Mouse (Mus musculus) stomach, postnatal 0 days (tissue): ENCODE measurements around the gene Rnf141.

Experiments
- CTCF ChIP-seq: IDR thresholded peaks from 2 replicates; pipeline ENCODE4 v1.5.1; 2016; ENCODE audit warnings: antibody characterized with exemption, low read depth, mild to moderate bottlenecking, moderate library complexity
- EP300 ChIP-seq: optimal IDR thresholded peaks from 2 replicates; pipeline ENCODE3; 2016; ENCODE audit warnings: antibody characterized with exemption

GRCm38 (mm10) chr7:110782845-110783478, 61.3 kb downstream of the Rnf141 start:
- no peak for TF ChIP-seq CTCF
- no peak for TF ChIP-seq EP300
